Mouse (Mus musculus) stomach, postnatal 0 days (tissue): Measurements from ENCODE around the gene Ccdc91.

Experiments used
- CTCF ChIP-seq: IDR thresholded peaks from 2 replicates; pipeline ENCODE4 v1.5.1; 2016; ENCODE audit warnings: antibody characterized with exemption, low read depth, mild to moderate bottlenecking, moderate library complexity
- EP300 ChIP-seq: optimal IDR thresholded peaks from 2 replicates; pipeline ENCODE3; 2016; ENCODE audit warnings: antibody characterized with exemption

DNA sequence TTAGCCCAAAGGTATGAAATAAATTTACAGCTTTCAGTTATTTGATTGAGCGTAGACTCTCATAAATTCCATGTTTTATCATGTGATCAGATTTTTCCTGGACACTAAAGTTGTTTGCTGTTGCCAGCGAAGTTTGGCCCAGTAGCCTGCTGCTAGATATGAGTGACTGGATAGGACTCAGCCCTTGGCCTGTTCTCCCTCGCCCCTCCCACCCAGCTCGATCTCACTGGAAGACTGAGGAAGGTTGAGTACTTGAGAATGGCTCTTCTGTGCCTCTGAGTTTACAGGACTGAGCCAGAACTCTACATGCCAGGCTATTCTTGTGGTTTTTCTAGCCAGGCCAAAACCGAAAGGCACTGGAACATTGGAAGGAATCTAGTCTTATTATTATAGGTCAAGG, 93.6 kb downstream of the Ccdc91 start:
- TF ChIP-seq CTCF: no peak
- no peak for TF ChIP-seq EP300
